Mouse (Mus musculus) thymus, adult 2 months (tissue): ENCODE results near the gene Spaca3. TPM values are rescaled to one million over a fixed set of nuclear protein-coding genes. Genes with fewer than 3 reads are reported as not detected.

Experiments
- DNase-seq: peaks from one replicate; pipeline ENCODE4 v3.0.0; 2021
- H3K27ac ChIP-seq: fragments of 200-500 bp; 2 replicates; pipeline ENCODE4 v1.5.1; 2012; ENCODE audit warnings: low read length, control low read depth; ENCODE audit not compliant: control insufficient read depth, insufficient read depth
- H3K27me3 ChIP-seq: fragments of 200-500 bp; 2 replicates; pipeline ENCODE4 v1.6.1; 2012; ENCODE audit warnings: mild to moderate bottlenecking, low read length, moderate library complexity, mixed read lengths; ENCODE audit not compliant: control insufficient read depth, insufficient read depth
- H3K36me3 ChIP-seq: fragments of 200-500 bp; 2 replicates; pipeline ENCODE4 v1.6.1; 2012; ENCODE audit warnings: mild to moderate bottlenecking, low read length, moderate library complexity; ENCODE audit not compliant: control insufficient read depth, insufficient read depth
- H3K4me1 ChIP-seq: fragments of 200-500 bp; replicated peaks from 2 replicates; pipeline ENCODE4 v1.6.1; 2012; ENCODE audit warnings: low read length; ENCODE audit not compliant: control insufficient read depth, insufficient read depth
- H3K4me3 ChIP-seq: fragments of 200-500 bp; 2 replicates; pipeline ENCODE4 v1.5.1; 2012; ENCODE audit warnings: mild to moderate bottlenecking, low read length, control low read depth, moderate library complexity; ENCODE audit not compliant: control insufficient read depth, insufficient read depth
- CTCF ChIP-seq: fragments of 200-500 bp; IDR thresholded peaks from 2 replicates; pipeline ENCODE4 v1.5.1; 2012; ENCODE audit warnings: mild to moderate bottlenecking, control low read depth, low read length, moderate library complexity, borderline replicate concordance; ENCODE audit not compliant: control insufficient read depth, poor library complexity, insufficient read depth; ENCODE audit errors: extremely low read depth
- POLR2A ChIP-seq: fragments of 200-500 bp; IDR thresholded peaks from 2 replicates; pipeline ENCODE4 v1.6.1; 2012; ENCODE audit warnings: mild to moderate bottlenecking, low read length, control low read depth, moderate library complexity; ENCODE audit not compliant: control insufficient read depth, poor library complexity, insufficient read depth; ENCODE audit errors: extremely low read depth
- WGBS: fragments of 180-500 bp; shearing (Covaris S2); methylation state at CpG from one replicate; pipeline ENCODE4 v1.1.7; 2018; 5-methylcytosine and 5-hydroxymethylcytosine counted together
- polyA plus RNA-seq: library from polyadenylated mRNA; depleted of rRNA; stranded (reverse); fragments of >200 nt; gene quantifications from 2 replicates; pipeline ENCODE4 v1.2.3, GENCODE M21; 2012; rRNA removed

Gene Spaca3
- polyA plus RNA-seq, 1 experiment: 0.26 TPM

DNA sequence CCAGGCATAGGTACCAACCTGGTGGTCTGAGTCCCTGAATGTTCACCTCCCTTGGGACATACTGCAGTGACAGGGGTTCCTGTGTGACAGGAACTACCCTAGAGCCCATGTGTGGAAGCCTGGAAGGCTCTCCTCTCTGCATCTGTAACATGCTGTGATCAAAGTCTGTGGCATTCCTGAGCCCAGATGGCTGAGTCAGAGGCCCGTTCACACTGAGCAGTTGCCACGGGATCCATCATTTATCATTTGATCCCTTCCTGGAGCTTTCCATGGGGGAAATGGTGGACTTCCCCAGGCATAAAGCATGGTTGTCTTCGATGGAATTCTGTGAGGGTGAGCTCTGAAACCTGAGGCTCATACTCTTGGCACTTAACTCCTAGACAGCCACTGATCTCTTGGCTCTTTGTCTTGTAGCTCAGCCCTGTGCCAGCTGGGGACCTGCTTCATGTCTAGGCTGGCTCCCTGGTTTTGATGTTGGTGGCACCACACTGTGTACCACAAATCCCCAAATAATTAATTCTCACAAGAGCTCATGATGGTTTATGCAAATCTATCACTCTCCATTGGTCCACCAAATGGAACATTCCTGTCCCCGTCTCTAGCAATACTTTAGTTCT lies 55.4 kb downstream of the Spaca3 start:
- Histone ChIP-seq H3K4me1 (no peaks in the 10 kb centered on the region), H3K27ac (no peak overlapping the region), H3K4me3 (no peak overlapping the region), H3K36me3 (no peaks in the 10 kb centered on the region), H3K27me3 (no peaks in the 10 kb centered on the region)
- 46% methylated on average over 4 of the region's 4 CpGs for WGBS
- no peak for DNase-seq
- TF ChIP-seq CTCF (no peak), POLR2A (no peak)

Other genes starting within 250 kb of the Spaca3 start
- 4.6 and 5.9 TPM in 2 replicates for gene Myo1d, start 78.3 kb upstream of the Spaca3 start, polyA plus RNA-seq
- gene Tmem98, start 48.2 kb upstream of the Spaca3 start, polyA plus RNA-seq: 8.0 and 10.9 TPM in 2 replicates